Mouse (Mus musculus): ENCODE measurements at regions not wholly inside any gene's neighbourhood (a gene's known extent, or its start where the extent isn't known, plus 50 kb on each side); places are given as distances from the start of the nearest gene placed in this dataset.
A peak's percentile ranks its signal among the peaks of the same experiment; 100 is the strongest.

- no peak for DNase-seq (ENCODE audit: low read depth)
Observed at GRCm38 (mm10) chr14:123219590-123219989, 235.8 kb upstream of the Tmtc4 start.

GRCm38 (mm10) chr14:123210241-123210640, 226.4 kb upstream of the Tmtc4 start:
- no peak for DNase-seq (ENCODE audit: low read depth)

DNA sequence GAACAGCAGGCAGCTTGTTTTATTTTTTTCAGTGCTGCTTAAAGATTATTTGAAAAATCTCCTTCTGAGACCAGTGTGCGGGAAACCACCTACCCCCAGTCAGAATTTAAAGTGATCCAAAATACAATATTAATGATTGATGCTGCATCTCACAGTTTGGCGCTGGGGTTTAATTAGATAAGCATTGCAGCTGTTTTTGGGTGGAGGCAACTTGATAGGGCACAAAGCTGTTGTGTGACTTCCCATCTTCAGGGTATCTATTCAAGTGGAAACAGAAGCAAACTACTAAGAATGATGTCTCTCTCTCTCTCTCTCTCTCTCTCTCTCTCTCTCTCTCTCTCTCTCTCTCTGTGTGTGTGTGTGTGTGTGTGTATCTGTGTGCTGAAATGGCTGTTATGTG, 219.0 kb upstream of the Tmtc4 start:
- no peak for DNase-seq (ENCODE audit: low read depth)

GRCm38 (mm10) chr14:123202313-123202712, 218.5 kb upstream of the Tmtc4 start:
- no peak for DNase-seq (ENCODE audit: low read depth)

GRCm38 (mm10) chr14:123201426-123202274, 217.8 kb upstream of the Tmtc4 start:
- no peak for DNase-seq (ENCODE audit: low read depth)

DNA sequence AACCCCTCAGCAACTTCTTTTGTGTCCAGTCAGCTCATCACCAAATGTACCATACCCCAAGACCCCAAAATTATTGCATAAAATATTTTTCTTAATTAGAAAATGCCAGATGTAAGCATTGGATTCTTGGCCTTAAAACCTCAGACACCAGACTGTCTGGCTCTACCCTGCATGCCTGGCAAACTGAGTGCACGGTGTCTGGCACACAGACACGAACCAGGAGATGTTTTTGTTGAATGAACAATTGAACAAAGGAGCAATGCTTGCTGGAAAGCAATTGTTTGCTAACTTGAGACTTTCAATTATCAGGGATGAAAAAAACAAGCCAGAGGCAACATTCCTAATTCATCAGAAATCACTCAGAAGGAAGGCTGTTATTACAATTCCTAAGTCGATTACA, 215.3 kb upstream of the Tmtc4 start:
- no peak for DNase-seq (ENCODE audit: low read depth)

DNA sequence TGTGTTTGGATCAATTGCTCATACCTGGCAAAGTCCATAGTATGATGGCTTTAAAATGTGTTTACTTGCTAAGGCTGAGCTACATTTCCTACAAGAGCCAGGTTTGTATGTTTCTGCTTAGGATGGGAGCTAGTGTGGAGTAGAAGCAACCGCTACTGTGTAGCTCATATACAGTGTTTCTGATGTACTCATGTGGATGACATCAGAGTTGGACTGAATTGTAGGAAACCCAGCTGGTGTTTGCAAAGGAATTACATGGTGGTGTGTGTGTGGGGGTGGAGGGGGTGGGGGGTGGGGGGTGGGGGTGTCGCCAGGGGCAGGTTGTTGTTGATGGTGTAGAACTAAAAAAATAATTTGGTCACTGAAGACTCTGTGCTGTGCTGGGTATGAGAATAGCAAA, 208.7 kb upstream of the Tmtc4 start:
- DNase-seq (ENCODE audit: low read depth), result no peak

DNA sequence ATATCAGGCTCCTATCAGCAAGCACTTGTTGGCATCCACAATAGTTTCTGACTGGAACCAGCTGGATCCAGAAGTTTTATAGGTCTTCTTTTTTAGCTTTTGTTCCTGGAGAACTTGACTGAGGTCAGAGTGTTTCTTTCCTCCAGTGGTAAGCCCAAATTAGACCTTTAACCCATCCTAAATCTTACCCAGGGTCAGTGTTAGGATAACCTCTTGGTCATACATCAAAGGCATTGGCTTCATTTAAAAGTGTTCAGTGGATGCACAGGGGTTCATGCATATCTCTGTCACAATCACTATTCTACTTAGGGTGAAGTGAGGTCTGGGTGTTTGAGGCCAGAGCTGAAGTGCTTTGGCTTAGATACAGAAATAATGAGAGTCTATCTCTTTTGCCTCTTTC, 206.9 kb upstream of the Tmtc4 start:
- no peak for DNase-seq (ENCODE audit: low read depth)

DNA sequence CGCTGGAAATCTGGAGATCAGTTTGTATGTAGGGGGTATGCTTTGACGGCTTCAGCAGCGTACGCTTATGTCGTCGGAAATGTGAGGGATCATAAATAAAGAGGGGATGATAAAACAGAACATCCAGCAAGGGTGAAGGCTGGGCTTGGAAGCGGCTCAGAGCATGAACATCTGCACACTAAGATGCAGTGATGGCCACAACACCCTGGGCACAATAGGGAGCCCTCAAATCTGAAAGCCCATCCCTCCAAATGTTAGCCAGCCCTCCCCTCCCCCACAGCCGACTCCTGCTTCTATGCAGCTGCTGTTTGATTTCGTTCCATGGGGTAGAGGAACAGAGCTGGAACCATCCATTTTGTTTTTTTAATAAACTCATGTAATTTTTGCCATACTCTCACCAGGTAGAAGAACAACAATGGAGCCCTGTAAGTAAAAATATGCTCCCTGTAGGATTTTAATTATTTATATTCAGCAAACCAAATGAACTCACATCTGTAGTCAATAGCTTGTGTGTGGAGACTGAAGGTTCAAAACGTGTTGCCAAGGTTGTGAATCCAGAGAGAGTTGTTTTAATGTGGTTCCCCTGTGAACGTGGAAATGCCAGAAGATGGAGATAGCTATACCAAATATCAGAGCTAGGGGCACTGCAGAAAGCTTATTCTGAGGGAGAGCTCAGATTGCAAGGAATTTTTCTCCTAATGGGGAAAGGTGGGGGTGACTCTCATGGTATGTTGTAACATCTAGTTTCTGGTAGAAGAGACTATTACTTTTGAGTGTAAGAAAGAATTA, 203.6 kb upstream of the Tmtc4 start:
- no peak for DNase-seq (ENCODE audit: low read depth)

DNA sequence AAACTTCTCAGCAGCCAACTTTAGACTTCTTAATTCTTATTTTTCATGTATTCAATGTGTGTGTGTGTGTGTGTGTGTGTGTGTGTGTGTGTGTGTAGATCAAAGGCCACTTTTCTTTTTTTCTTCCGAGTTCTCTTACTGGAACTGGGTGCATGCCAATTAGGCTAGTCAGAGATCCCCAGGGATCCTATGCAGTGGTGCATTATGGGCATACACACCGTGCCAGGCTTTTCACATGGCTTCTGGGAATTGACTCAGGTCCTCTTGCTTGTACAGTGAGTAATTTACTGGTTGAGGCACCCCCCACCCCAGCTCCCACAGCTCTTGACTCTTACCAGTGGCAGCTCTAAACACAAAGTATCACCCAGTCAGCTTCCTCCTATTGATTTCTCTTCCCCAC, 189.3 kb upstream of the Tmtc4 start:
- DNase-seq (ENCODE audit: low read depth), result no peak

DNA sequence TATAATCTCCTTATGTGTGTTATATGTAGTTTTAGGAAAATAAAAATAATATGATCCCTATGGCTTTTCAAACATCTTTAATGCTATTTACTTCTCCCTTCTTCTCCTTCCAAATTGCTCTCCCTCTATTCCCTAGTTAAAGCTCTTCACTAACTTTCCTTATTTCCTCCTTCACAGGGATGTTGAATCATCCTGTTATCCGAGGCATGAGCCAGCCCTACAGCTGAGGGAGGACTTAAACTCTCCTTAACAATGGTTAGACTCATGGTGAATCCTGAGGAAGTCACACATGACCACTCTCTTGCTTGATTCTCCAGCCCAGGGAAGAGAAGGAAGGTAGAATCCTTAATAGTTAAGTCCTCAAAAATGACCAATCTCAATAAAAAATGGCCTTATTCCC, 188.0 kb upstream of the Tmtc4 start:
- no peak for DNase-seq (ENCODE audit: low read depth)

DNA sequence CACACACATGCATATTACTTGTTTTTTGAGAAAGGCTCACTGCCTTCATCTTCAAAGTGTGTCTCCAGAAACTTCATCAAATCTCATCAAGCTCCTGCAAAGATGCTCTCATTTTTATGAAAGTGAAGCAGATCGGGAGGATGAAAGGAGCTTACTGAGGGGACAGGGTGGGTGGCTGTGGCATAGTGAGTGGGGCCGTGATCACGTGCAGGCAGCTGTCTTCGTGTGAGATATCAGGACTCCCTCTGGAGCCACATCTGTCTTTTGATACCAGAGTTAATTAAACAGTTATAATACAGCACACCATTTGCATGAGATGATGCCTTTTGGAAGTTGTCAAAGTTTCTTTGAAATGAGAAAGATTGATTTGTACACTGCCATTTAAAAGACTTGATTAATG, 180.0 kb upstream of the Tmtc4 start:
- DNase-seq (ENCODE audit: low read depth), result no peak

- DNase-seq (ENCODE audit: low read depth), result no peak
Observed at GRCm38 (mm10) chr14:123143489-123144046, 159.7 kb upstream of the Tmtc4 start.

GRCm38 (mm10) chr14:123138743-123139705, 155.2 kb upstream of the Tmtc4 start:
- DNase-seq (ENCODE audit: low read depth), result no peak

DNA sequence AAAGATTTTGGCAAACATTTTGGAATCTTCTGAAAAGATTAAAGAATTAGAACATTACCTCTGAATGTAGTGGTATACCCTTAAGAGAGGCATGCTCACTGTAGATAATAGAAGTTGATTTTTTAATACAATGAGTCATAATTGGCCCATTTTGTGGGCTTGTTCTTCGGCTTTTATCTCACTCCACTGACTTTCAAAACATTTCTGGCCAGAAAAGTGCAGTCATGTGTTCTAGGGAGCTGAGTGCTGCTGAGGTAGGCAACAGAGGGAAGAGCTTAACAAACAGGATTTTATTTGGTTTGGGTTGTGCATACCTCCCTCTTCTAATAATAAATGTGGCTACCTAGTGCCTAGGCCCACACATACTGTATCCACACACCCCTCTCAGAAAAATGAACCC, 150.1 kb upstream of the Tmtc4 start:
- DNase-seq (ENCODE audit: low read depth), result no peak

DNA sequence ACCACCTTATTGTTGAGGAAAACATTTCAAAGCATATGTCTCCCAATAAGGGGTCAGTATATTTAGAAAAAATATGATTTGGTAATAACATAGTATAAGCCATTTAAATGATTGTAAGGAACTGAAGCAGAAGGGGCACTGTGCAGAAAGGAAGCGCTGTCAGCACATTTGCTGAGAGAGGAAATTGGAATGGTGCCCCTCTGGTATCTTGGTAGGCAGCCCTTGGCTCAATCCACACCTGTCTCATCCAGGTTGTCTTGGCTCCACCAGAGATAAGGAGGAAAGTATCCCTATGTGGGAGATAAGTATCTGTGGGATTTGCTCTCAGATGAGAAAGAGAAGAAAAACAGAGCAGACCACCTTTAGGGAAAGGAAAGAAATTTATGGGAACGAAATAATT, 136.5 kb upstream of the Tmtc4 start:
- no peak for DNase-seq (ENCODE audit: low read depth)

DNA sequence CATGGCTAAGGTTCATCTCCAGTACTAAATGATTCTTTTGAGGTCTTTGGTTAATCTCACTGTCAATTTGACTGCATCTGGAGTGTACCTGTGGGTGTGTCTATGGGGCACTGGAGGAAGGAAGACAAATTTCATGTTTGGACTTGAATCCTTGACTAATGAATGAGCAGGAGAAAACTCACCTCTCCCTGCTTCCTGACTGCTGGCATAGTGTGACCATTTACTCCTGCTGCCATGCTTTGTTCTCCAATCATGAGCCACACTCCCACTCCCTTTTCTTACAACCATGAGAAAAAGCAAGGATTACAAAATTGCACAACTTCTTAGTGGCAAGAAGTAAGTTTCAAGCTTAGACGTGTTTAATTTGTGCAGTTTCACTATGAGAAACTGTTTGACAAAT, 132.5 kb upstream of the Tmtc4 start:
- DNase-seq (ENCODE audit: low read depth), result peak; percentile 58

DNA sequence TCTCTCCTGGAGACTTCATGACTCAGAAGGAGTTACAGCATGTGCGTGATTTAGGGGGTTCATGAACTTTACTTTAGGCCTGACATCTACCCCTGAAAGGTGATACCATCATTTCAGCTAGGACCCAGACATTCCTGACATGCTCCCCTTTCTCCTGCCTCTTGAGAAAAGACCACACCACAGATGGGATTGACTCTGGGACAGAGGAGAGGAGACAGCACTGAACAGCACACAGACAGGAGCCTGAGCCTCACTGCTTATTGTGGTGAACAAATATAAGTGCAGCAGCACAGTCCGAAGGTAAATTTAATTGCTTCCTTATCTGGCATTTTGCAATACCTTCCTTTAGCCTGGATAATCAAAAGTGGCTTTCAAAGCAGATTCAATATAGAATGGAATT, 126.7 kb upstream of the Tmtc4 start:
- DNase-seq (ENCODE audit: low read depth), result no peak

DNA sequence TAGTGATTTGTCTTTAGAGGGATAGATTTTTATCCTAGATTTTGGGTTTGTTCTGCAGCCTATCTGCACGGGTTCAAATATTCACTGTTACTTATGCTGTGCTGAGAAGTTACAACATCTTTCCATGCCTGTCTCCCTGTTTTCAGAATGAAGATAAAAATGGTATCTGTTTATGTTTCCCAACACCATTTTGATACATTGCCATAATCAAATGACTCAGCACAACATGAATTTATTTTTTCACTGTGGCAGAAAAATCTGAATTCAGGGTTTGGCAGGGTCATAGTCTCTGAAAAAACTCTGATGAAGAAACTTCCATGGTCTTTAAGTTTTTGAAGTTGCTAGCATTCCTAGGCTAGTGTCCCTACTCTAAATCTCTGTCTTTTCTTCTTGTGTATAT, 116.5 kb upstream of the Tmtc4 start:
- DNase-seq (ENCODE audit: low read depth), result no peak

DNA sequence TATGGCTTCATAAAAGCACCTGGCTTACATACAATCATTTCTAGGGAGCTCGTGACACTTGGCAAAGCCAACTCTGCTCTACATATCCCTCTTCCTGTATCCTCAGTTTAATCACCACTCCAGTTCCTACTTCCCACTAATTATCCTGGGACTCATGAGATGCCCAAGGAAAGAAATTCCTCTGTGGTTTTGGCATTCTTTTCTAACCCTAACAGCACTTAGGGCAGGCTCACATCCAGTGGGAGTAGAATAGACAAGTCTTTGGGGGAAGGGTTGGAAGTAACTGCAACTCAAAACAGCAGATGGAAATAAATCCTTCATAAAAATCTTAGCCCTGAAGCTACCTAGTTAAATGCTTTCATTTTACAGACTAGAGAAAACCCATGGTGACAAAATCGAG, 112.3 kb upstream of the Tmtc4 start:
- no peak for DNase-seq (ENCODE audit: low read depth)

DNA sequence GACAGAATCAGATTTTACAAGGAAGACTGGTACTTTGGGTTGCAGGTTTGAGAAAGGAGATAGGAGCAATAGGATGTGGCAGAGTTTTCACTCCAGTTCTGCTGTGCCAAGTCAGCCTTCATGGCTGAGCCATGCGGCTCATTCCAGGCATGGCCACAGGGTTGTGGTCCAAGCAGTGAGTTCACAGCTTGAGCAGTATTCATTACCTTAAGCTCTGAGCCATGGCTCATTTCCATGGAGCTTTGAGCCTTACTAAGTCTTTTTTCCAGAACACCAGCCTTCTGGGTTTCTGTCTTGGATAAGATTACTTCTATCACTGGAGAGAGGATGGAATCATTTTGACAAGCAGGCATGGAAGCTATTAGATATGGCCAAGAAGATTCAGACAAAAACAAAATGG, 98.2 kb upstream of the Tmtc4 start:
- no peak for DNase-seq (ENCODE audit: low read depth)
